Mouse (Mus musculus) forebrain, embryonic 12.5 days (tissue): ENCODE data around the gene Znhit1. TPM values are rescaled to one million over a fixed set of nuclear protein-coding genes. Genes with fewer than 3 reads are reported as not detected.

Experiments
- ATAC-seq: fragments of 200-750 bp; cut with Nextera tagmentation; 2 replicates; pipeline ENCODE4 v1.8.0; 2017; ENCODE audit warnings: moderate TSS enrichment; ENCODE audit not compliant: low FRiP score
- H3K27ac ChIP-seq: fragments of 300-500 bp; sonication (generic); 2 replicates; pipeline ENCODE4 v1.5.1; 2016; ENCODE audit warnings: mild to moderate bottlenecking
- H3K27me3 ChIP-seq: fragments of 300-500 bp; sonication (generic); 2 replicates; pipeline ENCODE4 v1.6.1; 2016; ENCODE audit warnings: mild to moderate bottlenecking
- H3K36me3 ChIP-seq: fragments of 300-500 bp; sonication (generic); replicated peaks from 2 replicates; pipeline ENCODE4 v1.6.1; 2016; ENCODE audit warnings: mild to moderate bottlenecking
- H3K4me1 ChIP-seq: fragments of 300-500 bp; sonication (generic); 2 replicates; pipeline ENCODE4 v1.6.1; 2016
- H3K4me2 ChIP-seq: fragments of 300-500 bp; sonication (generic); 2 replicates; pipeline ENCODE4 v1.6.1; 2016; ENCODE audit warnings: mild to moderate bottlenecking, moderate library complexity
- H3K4me3 ChIP-seq: fragments of 300-500 bp; sonication (generic); replicated peaks from 2 replicates; pipeline ENCODE4 v1.5.1; 2016; ENCODE audit warnings: mild to moderate bottlenecking
- H3K9ac ChIP-seq: fragments of 300-500 bp; sonication (generic); 2 replicates; pipeline ENCODE4 v1.6.1; 2016; ENCODE audit warnings: mild to moderate bottlenecking
- H3K9me3 ChIP-seq: fragments of 300-500 bp; sonication (generic); 2 replicates; pipeline ENCODE4 v1.6.1; 2016
- WGBS: fragments of 180-500 bp; shearing (Covaris S2); methylation state at CpG from one replicate; pipeline ENCODE4 v1.1.7; 2016; 5-methylcytosine and 5-hydroxymethylcytosine counted together
- polyA plus RNA-seq: library from polyadenylated mRNA; unstranded; fragments of >200 nt; fragmentation: Nextera tagmentation; extraction: Ambion mirVana; gene quantifications from 2 replicates; pipeline ENCODE4 v1.2.1, GENCODE M21; 2016

Znhit1 gene
- polyA plus RNA-seq: 97.9 and 102 TPM in 2 replicates

GRCm38 (mm10) chr5:136987934-136988271, at the start of gene Znhit1:
Znhit1 (minus strand) TSS chr5:136988021.
- 6% methylated on average over 12 of the region's 12 CpGs for WGBS
- peaks cover 21% of the 10 kb centered on the region for H3K4me1 ChIP-seq
- peaks cover 54% of the 10 kb centered on the region for H3K36me3 ChIP-seq
- peak within 1 kb of the TSS; percentile 88 for H3K4me3 ChIP-seq
- H3K27ac ChIP-seq: peak within 1 kb of the TSS; percentile 94
- H3K9me3 ChIP-seq: no peaks in the 10 kb centered on the region
- H3K4me2 ChIP-seq: peak within 1 kb of the TSS; percentile 96
- H3K27me3 ChIP-seq: no peaks in the 10 kb centered on the region
- H3K9ac ChIP-seq: peak within 1 kb of the TSS; percentile 95
- ATAC-seq: no peak

DNA sequence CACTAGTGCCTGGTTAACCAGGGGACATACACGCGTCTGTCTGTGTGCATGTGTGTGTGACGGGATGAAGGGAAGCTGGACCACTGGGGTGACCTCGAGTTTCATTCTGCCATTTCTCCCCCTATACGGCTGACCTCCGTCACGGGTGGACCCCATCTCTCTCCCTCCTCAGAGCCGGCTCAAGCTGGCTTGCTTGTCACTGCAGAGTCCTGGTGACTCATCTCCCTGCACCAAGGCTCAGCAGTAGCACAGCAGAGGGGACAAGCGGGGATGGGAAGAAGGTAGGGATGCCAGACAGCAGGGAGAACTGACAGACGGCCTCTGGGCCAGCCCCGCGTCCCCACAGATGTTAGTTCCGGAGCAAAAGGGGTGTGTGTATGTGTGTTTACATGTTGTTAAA, 48.4 kb upstream of the Znhit1 start:
- Histone ChIP-seq H3K4me1 (peaks cover 13% of the 10 kb centered on the region), H3K4me3 (no peak overlapping the region), H3K27me3 (peaks cover 29% of the 10 kb centered on the region), H3K4me2 (no peak overlapping the region), H3K9ac (no peak overlapping the region), H3K27ac (no peak overlapping the region), H3K36me3 (peaks cover 58% of the 10 kb centered on the region), H3K9me3 (no peaks in the 10 kb centered on the region)
- 89% methylated on average over 13 of the region's 13 CpGs for WGBS
- no peak for ATAC-seq

- WGBS: under 1% methylated on average over 43 of the region's 49 CpGs
- peaks cover 65% of the 10 kb centered on the region for H3K27me3 ChIP-seq
- H3K9ac ChIP-seq: peak overlapping the region; percentile 45
- peak overlapping the region; percentile 49 for H3K4me3 ChIP-seq
- no peak overlapping the region for H3K27ac ChIP-seq
- peaks cover 24% of the 10 kb centered on the region for H3K36me3 ChIP-seq
- peaks cover 37% of the 10 kb centered on the region for H3K4me1 ChIP-seq
- peak; percentile 78 for ATAC-seq
- no peaks in the 10 kb centered on the region for H3K9me3 ChIP-seq
- peak overlapping the region; percentile 98 for H3K4me2 ChIP-seq
These were observed 44.8 kb upstream of the Znhit1 start for GRCm38 (mm10) chr5:137032641-137033074.

GRCm38 (mm10) chr5:137032033-137032421, 44.2 kb upstream of the Znhit1 start:
- no peaks in the 10 kb centered on the region for H3K9me3 ChIP-seq
- H3K36me3 ChIP-seq: peaks cover 18% of the 10 kb centered on the region
- peak overlapping the region; percentile 98 for H3K4me2 ChIP-seq
- peaks cover 37% of the 10 kb centered on the region for H3K4me1 ChIP-seq
- WGBS: under 1% methylated on average over 33 of the region's 33 CpGs
- peak overlapping the region; percentile 45 for H3K9ac ChIP-seq
- H3K27me3 ChIP-seq: peaks cover 70% of the 10 kb centered on the region
- no peak overlapping the region for H3K27ac ChIP-seq
- H3K4me3 ChIP-seq: peak overlapping the region; percentile 49
- peak; percentile 1; the same call in 1 of the 2 replicates for ATAC-seq

DNA sequence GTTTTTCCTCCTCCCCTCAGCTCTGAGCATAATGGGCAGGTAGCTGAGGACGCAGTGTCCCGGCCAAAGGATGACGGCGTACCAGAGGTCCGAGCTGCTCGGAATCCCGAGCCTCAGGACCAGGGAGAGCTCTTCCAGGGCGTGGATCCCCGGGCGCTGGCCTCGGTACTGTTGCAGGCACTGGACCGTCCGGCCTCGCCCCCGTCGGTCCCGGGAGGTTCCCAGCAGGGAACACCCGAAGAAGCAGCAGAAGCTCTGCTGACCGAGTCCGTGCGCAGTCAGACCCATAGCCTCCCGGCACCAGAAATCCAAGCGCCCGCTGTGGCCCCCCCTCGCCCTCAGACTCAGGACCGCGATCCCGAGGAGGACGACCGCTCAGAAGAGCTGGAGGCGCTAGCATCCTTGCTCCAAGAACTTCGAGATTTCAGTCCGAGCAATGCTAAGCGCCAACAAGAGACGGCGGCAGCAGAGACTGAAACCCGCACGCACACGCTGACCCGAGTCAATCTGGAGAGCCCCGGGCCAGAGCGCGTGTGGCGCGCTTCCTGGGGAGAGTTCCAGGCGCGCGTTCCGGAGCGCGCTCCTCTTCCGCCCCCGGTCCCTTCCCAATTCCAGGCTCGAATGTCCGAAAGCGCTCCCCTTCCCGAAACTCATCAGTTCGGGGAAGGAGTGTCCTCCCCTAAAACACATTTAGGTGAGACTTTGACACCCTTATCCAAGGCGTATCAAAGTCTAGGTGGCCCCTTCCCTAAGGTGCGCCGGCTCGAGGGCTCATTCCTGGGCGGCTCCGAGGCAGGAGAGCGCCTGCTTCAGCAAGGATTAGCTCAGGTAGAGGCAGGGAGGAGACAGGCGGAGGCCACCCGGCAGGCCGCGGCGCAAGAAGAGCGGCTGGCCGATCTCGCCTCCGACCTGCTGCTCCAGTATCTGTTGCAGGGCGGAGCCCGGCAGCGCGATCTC, 43.5 kb upstream of the Znhit1 start:
- H3K4me2 ChIP-seq: peak overlapping the region; percentile 98
- H3K27ac ChIP-seq: no peak overlapping the region
- H3K4me1 ChIP-seq: peaks cover 37% of the 10 kb centered on the region
- peak overlapping the region; percentile 49 for H3K4me3 ChIP-seq
- H3K9me3 ChIP-seq: no peaks in the 10 kb centered on the region
- ATAC-seq: no peak
- H3K36me3 ChIP-seq: peaks cover 11% of the 10 kb centered on the region
- under 1% methylated on average over 78 of the region's 78 CpGs for WGBS
- peaks cover 77% of the 10 kb centered on the region for H3K27me3 ChIP-seq
- H3K9ac ChIP-seq: peak overlapping the region; percentile 45

GRCm38 (mm10) chr5:137030416-137030810, 42.6 kb upstream of the Znhit1 start:
- no peak overlapping the region for H3K9ac ChIP-seq
- H3K9me3 ChIP-seq: no peaks in the 10 kb centered on the region
- peaks cover 2% of the 10 kb centered on the region for H3K36me3 ChIP-seq
- 11% methylated on average over 22 of the region's 22 CpGs for WGBS
- H3K4me1 ChIP-seq: peaks cover 39% of the 10 kb centered on the region
- no peak for ATAC-seq
- peak overlapping the region; percentile 49 for H3K4me3 ChIP-seq
- no peak overlapping the region for H3K27ac ChIP-seq
- peaks cover 86% of the 10 kb centered on the region for H3K27me3 ChIP-seq
- peak overlapping the region; percentile 98 for H3K4me2 ChIP-seq

- WGBS: under 1% methylated on average over 52 of the region's 52 CpGs
- peaks cover 92% of the 10 kb centered on the region for H3K27me3 ChIP-seq
- H3K4me2 ChIP-seq: peak overlapping the region; percentile 98
- ATAC-seq: peak; percentile 85
- peaks cover 41% of the 10 kb centered on the region for H3K4me1 ChIP-seq
- H3K36me3 ChIP-seq: no peaks in the 10 kb centered on the region; the same call in 1 of the 2 replicates
- no peaks in the 10 kb centered on the region for H3K9me3 ChIP-seq
- H3K27ac ChIP-seq: no peak overlapping the region
- peak overlapping the region; percentile 49 for H3K4me3 ChIP-seq
- H3K9ac ChIP-seq: peak overlapping the region; percentile 44; the same call in 1 of the 2 replicates
These were observed 42.0 kb upstream of the Znhit1 start for GRCm38 (mm10) chr5:137029643-137030415.

DNA sequence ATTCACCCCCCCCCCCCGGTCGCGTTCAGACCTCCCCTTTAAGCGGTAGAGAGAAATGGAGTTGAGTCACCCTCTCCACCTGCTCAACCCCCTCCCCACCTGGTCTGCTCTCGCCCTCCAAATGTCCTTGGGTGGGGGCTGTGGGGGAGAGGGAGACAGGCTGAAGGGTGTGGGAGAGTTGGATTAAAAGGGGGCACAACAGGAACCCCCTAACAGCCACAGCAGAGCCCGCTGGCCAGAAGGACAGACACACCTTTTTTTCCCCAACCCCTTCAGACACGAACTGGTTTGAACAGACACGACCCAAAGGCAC, 41.4 kb upstream of the Znhit1 start:
- Histone ChIP-seq H3K36me3 (no peaks in the 10 kb centered on the region), H3K4me2 (peak overlapping the region; percentile 98), H3K27ac (no peak overlapping the region), H3K9me3 (no peaks in the 10 kb centered on the region), H3K4me3 (peak overlapping the region; percentile 49), H3K4me1 (peaks cover 41% of the 10 kb centered on the region), H3K9ac (peak overlapping the region; percentile 44; the same call in 1 of the 2 replicates), H3K27me3 (peaks cover 95% of the 10 kb centered on the region)
- ATAC-seq: no peak
- 0% methylated on average over 8 of the region's 8 CpGs for WGBS

DNA sequence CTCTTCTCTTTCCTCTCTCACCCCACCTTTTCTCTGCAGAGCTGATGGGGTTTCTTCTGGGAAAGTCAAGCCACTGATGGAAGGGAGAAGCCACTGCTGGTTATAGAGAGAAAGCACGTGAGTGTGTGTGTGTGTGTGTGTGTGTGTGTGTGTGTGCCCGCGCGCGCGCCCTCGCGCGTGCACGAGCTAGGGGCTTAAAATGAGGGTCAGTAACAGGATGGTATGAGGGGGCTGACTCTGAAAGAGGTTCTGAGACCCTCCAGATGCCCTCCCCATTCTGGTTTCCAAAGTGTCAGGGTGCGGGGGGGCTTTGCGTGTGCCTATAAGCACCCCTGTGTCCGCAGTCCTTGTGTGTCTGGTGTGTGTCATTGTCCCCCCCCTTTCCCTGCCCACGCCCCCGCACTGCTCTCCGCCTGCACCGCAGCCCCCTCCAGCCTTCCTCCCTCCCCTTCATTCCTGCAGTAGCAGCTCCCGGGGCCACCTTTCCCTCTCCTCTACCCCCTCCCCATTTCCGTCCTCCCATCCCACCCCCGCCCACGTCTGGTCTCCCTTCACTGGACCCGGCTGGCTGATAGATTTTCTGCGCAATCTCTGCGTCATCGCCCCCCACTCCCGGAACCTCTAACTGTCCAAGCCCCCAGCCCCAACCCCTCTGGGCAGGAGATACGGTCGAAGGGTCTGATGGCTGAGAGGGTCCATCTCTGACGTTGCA, 40.9 kb upstream of the Znhit1 start:
- ATAC-seq: no peak
- Histone ChIP-seq H3K9me3 (no peaks in the 10 kb centered on the region), H3K4me2 (peak overlapping the region; percentile 98), H3K36me3 (no peaks in the 10 kb centered on the region), H3K27ac (no peak overlapping the region), H3K27me3 (peaks cover 96% of the 10 kb centered on the region), H3K9ac (no peak overlapping the region), H3K4me1 (peaks cover 41% of the 10 kb centered on the region), H3K4me3 (peak overlapping the region; percentile 49)
- WGBS: 2% methylated on average over 28 of the region's 29 CpGs

DNA sequence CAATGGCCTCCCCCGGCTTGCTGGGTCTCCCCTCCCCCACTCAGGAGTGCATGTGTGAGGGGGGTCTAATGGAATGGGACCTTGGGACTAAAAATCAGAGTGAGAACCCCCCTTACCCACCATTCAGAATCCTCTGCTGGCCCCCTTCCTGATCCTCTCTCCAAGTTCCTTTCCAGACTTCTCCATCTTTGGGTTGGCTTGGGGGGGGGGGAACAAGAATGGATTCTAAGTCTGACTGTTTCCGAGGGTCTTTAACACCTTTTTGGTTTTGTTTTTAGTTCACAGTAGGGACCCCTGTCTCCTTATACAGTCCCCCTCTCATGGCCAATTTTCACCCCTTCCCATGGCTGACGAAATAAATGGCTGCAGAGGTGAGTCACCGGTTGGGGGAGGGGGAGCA, 38.3 kb upstream of the Znhit1 start, which contains the start of gene Vgf:
TSS of gene Vgf (plus strand) at position 301 of the 400 bp plus-strand sequence.
- peaks cover 75% of the 10 kb centered on the region for H3K27me3 ChIP-seq
- no peak for ATAC-seq
- H3K36me3 ChIP-seq: no peaks in the 10 kb centered on the region
- no peak within 1 kb of the TSS for H3K9ac ChIP-seq
- no peak within 1 kb of the TSS for H3K27ac ChIP-seq
- H3K9me3 ChIP-seq: no peaks in the 10 kb centered on the region
- WGBS: 27% methylated on average over 4 of the region's 4 CpGs
- 0 out of 2 replicates have a peak within 1 kb of the TSS, but pooled peaks have one; percentile 8 for H3K4me3 ChIP-seq
- H3K4me2 ChIP-seq: peak within 1 kb of the TSS; percentile 29
- H3K4me1 ChIP-seq: peaks cover 27% of the 10 kb centered on the region

DNA sequence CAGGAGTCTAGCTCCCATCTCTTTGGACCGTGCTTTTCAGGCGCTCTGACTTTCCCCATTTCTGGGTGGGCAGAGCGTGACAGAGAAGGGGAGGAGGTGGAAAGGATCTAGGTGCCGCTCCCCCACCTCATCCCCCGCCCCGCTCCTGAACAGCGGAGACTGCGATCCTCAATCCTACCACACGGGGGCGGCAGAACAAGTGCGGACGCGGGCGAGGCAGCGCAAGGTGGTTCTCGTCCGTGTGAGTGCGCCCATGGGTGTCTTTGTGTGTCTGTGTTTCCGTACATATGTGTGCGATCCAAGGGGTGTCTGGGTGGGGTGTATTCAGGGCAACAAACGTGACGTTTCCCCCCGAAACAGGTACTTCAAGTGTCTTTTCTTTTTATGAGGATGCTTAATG, 37.3 kb upstream of the Znhit1 start:
- no peak for ATAC-seq
- no peaks in the 10 kb centered on the region for H3K36me3 ChIP-seq
- H3K4me1 ChIP-seq: peaks cover 18% of the 10 kb centered on the region
- H3K27me3 ChIP-seq: peaks cover 71% of the 10 kb centered on the region
- H3K27ac ChIP-seq: no peak overlapping the region
- H3K4me2 ChIP-seq: peak overlapping the region; percentile 29
- WGBS: 1% methylated on average over 23 of the region's 23 CpGs
- H3K9ac ChIP-seq: no peak overlapping the region
- H3K4me3 ChIP-seq: 0 out of 2 replicates have a peak overlapping the region, but pooled peaks have one; percentile 8
- no peaks in the 10 kb centered on the region for H3K9me3 ChIP-seq
